Mouse (Mus musculus) spleen, adult 2 months (tissue): ENCODE data around the gene Gse1. TPM values are rescaled to one million over a fixed set of nuclear protein-coding genes. Genes with fewer than 3 reads are reported as not detected.

Experiments
- DNase-seq, 2 experiments: peaks; one replicate each; pipeline versions ENCODE4 v3.0.0 to v3.0.0-alpha.2; 2012 to 2021; ENCODE audit warnings: low spot score in 2 of 2, low read depth in 1 of 2
- H3K27ac ChIP-seq: fragments of 200-500 bp; 2 replicates; pipeline ENCODE4 v1.5.1; 2012; ENCODE audit warnings: low read length, inconsistent platforms; ENCODE audit not compliant: insufficient read depth
- H3K27me3 ChIP-seq: fragments of 200-500 bp; 2 replicates; pipeline ENCODE4 v1.6.1; 2012; ENCODE audit warnings: mild to moderate bottlenecking, moderate library complexity, low read length, inconsistent platforms; ENCODE audit not compliant: control insufficient read depth, insufficient read depth
- H3K36me3 ChIP-seq: fragments of 200-500 bp; 2 replicates; pipeline ENCODE4 v1.6.1; 2012; ENCODE audit warnings: mild to moderate bottlenecking, low read length, inconsistent platforms; ENCODE audit not compliant: control insufficient read depth, insufficient read depth
- H3K4me1 ChIP-seq: fragments of 200-500 bp; 2 replicates; pipeline ENCODE4 v1.6.1; 2011; ENCODE audit warnings: inconsistent platforms; ENCODE audit not compliant: control insufficient read depth, insufficient read depth, insufficient read length
- H3K4me3 ChIP-seq: fragments of 200-500 bp; 2 replicates; pipeline ENCODE4 v1.5.1; 2011; ENCODE audit warnings: mild to moderate bottlenecking, inconsistent platforms; ENCODE audit not compliant: insufficient read depth, insufficient read length; ENCODE audit errors: extremely low read depth
- CTCF ChIP-seq: fragments of 200-500 bp; IDR thresholded peaks from 2 replicates; pipeline ENCODE4 v1.5.1; 2011; ENCODE audit warnings: mild to moderate bottlenecking, inconsistent platforms; ENCODE audit not compliant: insufficient read depth, insufficient read length, insufficient replicate concordance; ENCODE audit errors: extremely low read depth
- POLR2A ChIP-seq: fragments of 200-500 bp; IDR thresholded peaks from 2 replicates; pipeline ENCODE4 v1.6.1; 2011; ENCODE audit warnings: low read depth, low read length, inconsistent platforms
- WGBS: fragments of 180-500 bp; shearing (Covaris S2); methylation state at CpG from one replicate; pipeline ENCODE4 v1.1.7; 2018; 5-methylcytosine and 5-hydroxymethylcytosine counted together
- polyA plus RNA-seq: library from polyadenylated mRNA; depleted of rRNA; stranded (reverse); fragments of >200 nt; gene quantifications from 2 replicates; pipeline ENCODE4 v1.2.3, GENCODE M21; 2012

The Gse1 gene
- polyA plus RNA-seq, 1 experiment, result 39.2 TPM

GRCm38 (mm10) chr8:120371725-120372457, 143.6 kb downstream of the Gse1 start:
- H3K27ac ChIP-seq, result peak overlapping the region; percentile 26; the same call in 1 of the 2 replicates
- H3K4me3 ChIP-seq, result no peak overlapping the region

GRCm38 (mm10) chr8:120372684-120373083, 144.4 kb downstream of the Gse1 start:
- Histone ChIP-seq H3K4me3 (no peak overlapping the region), H3K36me3 (no peaks in the 10 kb centered on the region), H3K27ac (no peak overlapping the region), H3K4me1 (peaks cover 7% of the 10 kb centered on the region), H3K27me3 (no peaks in the 10 kb centered on the region)
- no peak for TF ChIP-seq POLR2A
- TF ChIP-seq CTCF, result no peak
- 89% methylated on average over 6 of the region's 6 CpGs for WGBS
- DNase-seq, result no peak

More at GRCm38 (mm10) chr8:120371725-120372457, 143.6 kb downstream of the Gse1 start:
- Histone ChIP-seq H3K4me1 (peaks cover 7% of the 10 kb centered on the region), H3K27me3 (no peaks in the 10 kb centered on the region), H3K36me3 (no peaks in the 10 kb centered on the region)
- no peak for TF ChIP-seq POLR2A
- TF ChIP-seq CTCF, result no peak
- DNase-seq, result no peak
- 64% methylated on average over 8 of the region's 8 CpGs for WGBS

- Histone ChIP-seq H3K27me3 (no peaks in the 10 kb centered on the region), H3K36me3 (no peaks in the 10 kb centered on the region), H3K4me1 (peaks cover 7% of the 10 kb centered on the region), H3K27ac (peak overlapping the region; percentile 20; the same call in 1 of the 2 replicates), H3K4me3 (no peak overlapping the region)
- DNase-seq, result no peak
- WGBS, result 72% methylated on average over 3 of the region's 3 CpGs
- TF ChIP-seq POLR2A (no peak), CTCF (no peak)
These were observed 145.4 kb downstream of the Gse1 start for GRCm38 (mm10) chr8:120373621-120374020.

- H3K27ac ChIP-seq, result no peak overlapping the region; the same call in 1 of the 2 replicates
- no peak for TF ChIP-seq POLR2A
- no peak for TF ChIP-seq CTCF
- 91% methylated on average over 1 of the region's 1 CpGs for WGBS
- H3K4me3 ChIP-seq, result no peak overlapping the region
- no peaks in the 10 kb centered on the region for H3K27me3 ChIP-seq
- peaks cover 3% of the 10 kb centered on the region; the same call in 1 of the 2 replicates for H3K4me1 ChIP-seq
- DNase-seq, result no peak
- no peaks in the 10 kb centered on the region for H3K36me3 ChIP-seq
These were observed 145.8 kb downstream of the Gse1 start for GRCm38 (mm10) chr8:120374070-120374469.

- no peak overlapping the region; the same call in 1 of the 2 replicates for H3K27ac ChIP-seq
- TF ChIP-seq CTCF (no peak), POLR2A (no peak)
- WGBS, result 76% methylated on average over 9 of the region's 9 CpGs
- H3K36me3 ChIP-seq, result no peaks in the 10 kb centered on the region
- no peak for DNase-seq
- no peaks in the 10 kb centered on the region for H3K4me1 ChIP-seq
- no peak overlapping the region for H3K4me3 ChIP-seq
- no peaks in the 10 kb centered on the region for H3K27me3 ChIP-seq
These were observed 146.3 kb downstream of the Gse1 start for GRCm38 (mm10) chr8:120374514-120374913.

- no peaks in the 10 kb centered on the region for H3K4me1 ChIP-seq
These were observed 146.9 kb downstream of the Gse1 start for GRCm38 (mm10) chr8:120375170-120375569.

GRCm38 (mm10) chr8:120376215-120376614, 148.0 kb downstream of the Gse1 start:
- TF ChIP-seq POLR2A (no peak), CTCF (no peak)
- no peak overlapping the region for H3K4me3 ChIP-seq
- WGBS, result 92% methylated on average over 4 of the region's 4 CpGs
- H3K27ac ChIP-seq, result no peak overlapping the region
- H3K4me1 ChIP-seq, result no peaks in the 10 kb centered on the region
- DNase-seq, result no peak
- no peaks in the 10 kb centered on the region for H3K27me3 ChIP-seq
- no peaks in the 10 kb centered on the region for H3K36me3 ChIP-seq

More at GRCm38 (mm10) chr8:120375170-120375569, 146.9 kb downstream of the Gse1 start:
- no peak for TF ChIP-seq CTCF
- TF ChIP-seq POLR2A, result no peak
- no peak for DNase-seq
- 59% methylated on average over 5 of the region's 5 CpGs for WGBS
- Histone ChIP-seq H3K4me3 (no peak overlapping the region), H3K36me3 (no peaks in the 10 kb centered on the region), H3K27me3 (no peaks in the 10 kb centered on the region), H3K27ac (no peak overlapping the region)
